Mouse (Mus musculus) heart, adult 9 months (tissue): ENCODE measurements around the gene Rapgef5.
A peak's percentile ranks its signal among the peaks of the same experiment; 100 is the strongest.

Experiments
- DNase-seq, 2 experiments: peaks; one replicate each; pipeline ENCODE4 v3.0.0; 2022; ENCODE audit warnings: low spot score in 2 of 2

The Rapgef5 gene

DNA sequence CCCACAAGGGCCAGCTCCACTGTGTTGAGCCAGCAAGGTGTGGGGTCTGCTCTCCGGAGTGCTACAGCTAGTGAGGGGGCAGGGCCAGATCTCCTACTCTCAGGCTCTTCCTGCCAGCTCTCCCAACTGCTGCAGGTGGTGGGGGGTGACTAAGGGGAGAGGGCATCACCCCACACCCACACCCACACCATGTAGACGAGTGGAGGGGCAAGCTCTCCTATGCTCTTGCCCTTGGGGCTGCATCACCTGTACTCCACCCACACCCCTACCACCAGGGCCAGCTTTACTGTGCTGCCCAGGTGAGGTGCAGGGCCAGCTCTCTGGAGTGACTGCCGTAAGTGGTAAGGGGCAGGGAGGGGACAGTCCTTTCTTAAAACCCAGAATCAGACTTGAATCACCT is 89.7 kb downstream of the Rapgef5 start:
- no peak for DNase-seq

DNA sequence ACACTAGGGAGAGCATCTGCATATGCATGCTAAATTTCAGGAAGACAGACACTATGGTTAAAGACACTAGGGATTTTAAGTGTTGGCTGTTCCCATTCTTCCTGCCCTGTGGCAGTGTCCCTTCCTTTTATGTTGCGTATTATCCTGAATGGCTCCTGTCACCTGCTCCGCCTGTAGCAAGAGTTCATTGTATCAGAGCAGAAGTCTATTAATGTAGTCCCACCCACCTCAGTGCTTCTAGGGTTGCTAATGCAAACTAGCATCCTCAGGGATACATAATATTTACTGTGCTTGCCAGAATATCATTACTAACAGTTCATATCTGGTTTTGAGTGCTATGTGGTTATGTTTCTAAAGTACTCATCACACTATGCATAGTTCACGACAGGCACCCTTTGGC is 96.4 kb downstream of the Rapgef5 start:
- no peak for DNase-seq

DNA sequence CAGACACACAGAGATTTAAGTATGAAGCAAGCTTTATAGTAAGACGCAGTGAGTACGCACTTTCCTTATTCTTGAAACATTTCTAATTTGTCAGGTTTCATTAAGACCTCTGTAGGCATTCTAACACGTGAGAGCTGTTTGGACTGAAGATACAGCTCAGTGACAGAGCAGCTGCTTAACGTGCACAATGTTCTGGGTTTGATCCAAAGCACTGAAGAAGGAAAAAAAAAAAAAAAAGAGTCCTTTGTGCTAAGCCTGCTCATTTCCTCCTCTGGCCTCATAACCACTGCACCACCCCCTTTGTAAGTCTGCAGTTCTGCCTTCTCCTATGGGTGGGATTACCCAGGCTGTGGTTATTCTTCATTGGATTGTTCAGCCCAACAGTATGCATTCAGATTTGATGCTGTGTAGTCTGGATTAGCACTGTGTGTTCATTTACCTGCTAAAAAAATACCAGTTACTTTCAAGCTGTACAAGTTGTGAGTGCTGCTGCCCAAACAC is 103.3 kb downstream of the Rapgef5 start:
- no peak for DNase-seq

GRCm38 (mm10) chr12:117622972-117623371 is 106.7 kb downstream of the Rapgef5 start:
- DNase-seq: no peak

GRCm38 (mm10) chr12:117627311-117627710 is 111.0 kb downstream of the Rapgef5 start:
- DNase-seq: peak in 1 of 2 experiments; percentile 41

GRCm38 (mm10) chr12:117628321-117629093 is 112.2 kb downstream of the Rapgef5 start:
- DNase-seq: no peak

DNA sequence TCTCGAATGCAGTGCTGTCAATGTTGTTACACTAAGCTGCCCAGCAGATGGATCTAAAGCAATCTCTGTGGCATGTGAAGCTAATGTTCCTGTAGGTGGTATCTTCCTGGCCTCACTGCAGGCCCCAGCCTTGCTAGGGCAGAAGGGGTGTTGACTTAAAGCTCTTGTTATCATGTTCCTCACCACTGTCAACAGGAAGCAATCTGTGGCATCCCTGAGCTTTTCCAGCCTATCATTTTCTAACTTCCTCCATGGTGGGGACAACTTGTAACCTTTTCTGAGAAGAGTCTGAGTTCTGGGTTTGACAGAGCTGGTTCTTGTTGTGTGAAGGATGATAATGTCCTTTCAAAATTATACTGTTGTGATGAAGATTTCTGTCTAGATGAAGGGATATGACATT is 115.9 kb downstream of the Rapgef5 start:
- DNase-seq: no peak

GRCm38 (mm10) chr12:117636139-117636772 is 120.0 kb downstream of the Rapgef5 start:
- no peak for DNase-seq

DNA sequence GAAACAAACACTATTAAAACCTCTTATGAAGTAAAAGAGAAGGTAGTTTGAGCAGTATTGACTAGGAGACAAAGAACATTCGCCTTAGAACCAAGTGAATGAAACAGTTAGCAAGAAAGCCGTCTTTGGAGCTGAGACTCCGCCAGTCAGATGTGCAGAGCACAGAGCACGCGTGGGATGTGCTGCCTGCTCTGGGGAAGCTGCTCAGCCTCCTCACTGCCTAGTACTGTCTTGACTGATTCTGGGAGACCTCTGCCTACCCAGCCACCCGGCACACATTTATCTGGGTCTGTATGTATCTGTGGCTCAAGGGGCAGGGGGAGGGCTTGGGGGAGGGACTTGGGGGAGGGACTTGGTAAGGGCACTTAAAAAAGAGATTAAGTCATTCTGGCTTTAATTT is 120.7 kb downstream of the Rapgef5 start:
- DNase-seq: no peak

DNA sequence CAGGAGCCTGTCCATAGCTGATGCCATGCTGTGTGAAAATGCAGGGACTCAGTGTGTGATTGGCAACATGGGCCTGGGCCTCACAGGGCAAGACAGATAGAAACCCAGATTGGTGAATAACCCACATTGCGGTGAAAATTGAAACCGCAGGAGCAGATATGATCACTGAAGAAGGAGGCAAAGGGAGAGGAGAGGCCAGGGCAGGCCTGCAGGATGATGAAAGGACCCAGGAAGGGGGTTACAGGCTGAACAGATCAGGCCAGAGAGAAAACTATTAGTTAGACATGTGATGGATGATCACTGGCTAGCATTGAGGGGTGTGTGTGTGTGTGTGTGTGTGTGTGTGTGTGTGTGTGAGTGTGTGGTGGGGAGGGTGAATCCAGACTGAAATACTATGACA is 122.6 kb downstream of the Rapgef5 start:
- DNase-seq: no peak

DNA sequence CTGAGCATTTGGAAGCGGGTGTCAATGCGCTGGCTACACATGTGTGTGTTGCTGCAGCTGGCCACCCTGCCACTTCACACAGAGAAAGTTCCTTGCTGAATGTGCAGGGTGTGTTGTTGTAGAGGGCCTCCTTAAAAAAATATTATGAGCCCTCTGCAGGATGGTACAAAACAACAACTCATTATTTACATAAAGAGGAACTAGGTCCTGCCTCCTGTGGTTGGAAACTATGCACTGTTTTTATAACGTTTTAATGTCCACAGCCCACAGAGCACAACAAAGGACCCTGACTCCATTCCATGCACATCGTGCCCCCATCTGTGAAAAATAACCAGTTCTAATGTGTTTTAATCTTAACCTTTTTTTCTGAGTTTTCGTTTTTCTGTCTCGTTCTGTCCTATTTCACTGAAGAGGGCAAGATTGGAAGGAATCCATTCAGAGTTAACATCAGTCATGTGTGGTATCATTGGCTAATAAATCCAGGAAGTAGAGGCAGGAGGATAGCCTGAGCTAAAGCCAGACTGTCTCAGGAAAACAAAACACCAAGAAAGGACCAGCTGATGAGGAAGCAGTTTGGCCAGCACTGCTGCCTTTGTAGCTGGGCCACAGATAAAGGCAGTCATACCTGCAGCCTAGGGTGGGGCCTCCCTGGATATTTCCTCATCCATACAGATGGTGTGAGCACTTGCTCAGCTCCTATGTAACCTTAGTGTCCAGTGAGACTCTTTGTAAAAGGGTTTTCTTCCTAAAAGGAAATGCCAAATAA is 123.3 kb downstream of the Rapgef5 start:
- DNase-seq: no peak

- DNase-seq: no peak
These were observed 126.2 kb downstream of the Rapgef5 start for GRCm38 (mm10) chr12:117642512-117642911.

DNA sequence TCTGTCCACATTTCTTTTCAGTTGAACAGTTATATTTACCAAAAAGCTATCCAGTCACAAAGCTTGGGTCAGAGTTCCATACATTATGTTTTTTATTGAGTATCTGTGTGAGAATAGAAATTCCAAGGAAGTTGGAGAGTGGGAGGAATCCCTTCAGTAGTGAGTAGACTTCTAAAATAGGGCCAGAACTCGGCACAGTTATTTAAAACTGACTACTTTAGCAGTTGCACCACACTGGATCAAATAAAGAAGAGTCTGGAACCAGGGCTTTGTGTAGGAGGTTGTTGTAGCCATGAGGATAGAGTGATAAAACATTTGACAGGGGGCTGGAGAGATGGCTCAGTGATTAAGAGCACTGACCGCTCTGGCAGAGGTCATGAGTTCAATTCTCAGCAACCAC is 129.5 kb downstream of the Rapgef5 start:
- no peak for DNase-seq

DNA sequence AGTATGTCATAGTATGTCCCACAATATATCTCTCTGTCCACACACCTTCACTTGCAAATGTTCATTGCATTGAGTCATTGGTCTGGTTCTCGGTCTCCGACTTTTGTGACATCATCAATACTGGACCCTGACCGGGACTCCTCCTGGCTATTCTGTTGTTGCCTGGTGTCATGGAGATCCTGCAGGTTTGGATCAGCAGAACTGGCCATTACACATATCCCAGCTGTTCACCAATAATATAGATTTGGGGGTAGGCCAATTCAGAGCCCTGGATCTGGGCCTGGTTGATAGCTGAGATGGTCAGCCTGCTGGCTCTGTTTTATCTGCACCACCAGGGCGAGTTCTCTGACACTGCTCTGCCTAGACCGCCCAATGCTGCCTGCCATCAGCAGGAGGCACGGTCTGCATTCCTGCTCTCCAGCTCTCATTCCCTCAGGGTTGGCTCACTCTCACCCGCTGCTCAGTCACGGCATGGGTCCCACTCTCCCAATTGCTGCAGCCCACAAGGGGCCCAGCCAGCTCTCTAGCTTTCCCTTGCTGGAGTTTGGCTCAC is 137.7 kb downstream of the Rapgef5 start:
- no peak for DNase-seq

- peak in 1 of 2 experiments; percentile 54 for DNase-seq
These were observed 140.7 kb downstream of the Rapgef5 start for GRCm38 (mm10) chr12:117656935-117657334.

DNA sequence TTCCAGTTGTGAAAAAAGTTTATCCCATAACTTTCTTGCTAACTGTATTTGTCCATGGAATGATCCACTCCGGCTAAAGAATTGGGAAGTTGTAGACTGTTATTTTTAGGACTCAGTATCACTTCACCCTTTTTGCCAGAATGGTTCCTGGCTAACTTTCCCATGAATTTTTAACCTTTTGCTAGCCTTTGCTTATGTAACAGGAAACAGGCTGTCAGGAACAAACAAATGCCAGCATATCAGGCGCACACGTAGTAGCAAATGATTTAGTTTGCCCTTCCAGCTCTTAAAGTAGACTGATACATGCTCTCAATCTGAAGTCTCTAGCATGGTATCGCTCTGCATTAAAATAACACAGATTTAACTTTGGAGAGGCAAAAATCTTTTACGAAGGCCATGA is 141.5 kb downstream of the Rapgef5 start:
- DNase-seq: peak; percentile 73 to 82

DNA sequence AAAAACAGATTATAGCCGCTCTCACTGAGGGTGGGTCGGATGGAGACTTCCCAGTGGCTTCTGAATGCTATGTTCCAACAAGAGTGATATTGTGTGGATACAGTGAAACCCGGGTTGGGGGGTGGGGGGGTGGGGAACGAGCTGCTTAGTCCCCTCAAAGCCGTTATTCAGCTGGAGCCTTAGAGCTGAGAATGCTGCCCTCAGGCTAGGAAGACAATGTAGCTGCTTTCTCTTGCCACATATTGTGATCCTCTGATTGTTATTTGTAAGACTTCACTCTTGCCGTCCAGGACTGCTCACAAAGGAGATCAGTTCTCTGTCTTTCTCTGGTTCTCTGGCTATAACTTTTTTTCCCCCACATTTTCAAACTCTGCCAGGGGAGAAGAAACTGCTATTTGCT is 142.5 kb downstream of the Rapgef5 start:
- DNase-seq: no peak

- no peak for DNase-seq
These were observed 144.1 kb downstream of the Rapgef5 start for GRCm38 (mm10) chr12:117660361-117660760.

GRCm38 (mm10) chr12:117661871-117662270 is 145.6 kb downstream of the Rapgef5 start:
- DNase-seq: no peak

- DNase-seq: peak; percentile 77 to 91
These were observed 147.4 kb downstream of the Rapgef5 start for GRCm38 (mm10) chr12:117663637-117664036.

DNA sequence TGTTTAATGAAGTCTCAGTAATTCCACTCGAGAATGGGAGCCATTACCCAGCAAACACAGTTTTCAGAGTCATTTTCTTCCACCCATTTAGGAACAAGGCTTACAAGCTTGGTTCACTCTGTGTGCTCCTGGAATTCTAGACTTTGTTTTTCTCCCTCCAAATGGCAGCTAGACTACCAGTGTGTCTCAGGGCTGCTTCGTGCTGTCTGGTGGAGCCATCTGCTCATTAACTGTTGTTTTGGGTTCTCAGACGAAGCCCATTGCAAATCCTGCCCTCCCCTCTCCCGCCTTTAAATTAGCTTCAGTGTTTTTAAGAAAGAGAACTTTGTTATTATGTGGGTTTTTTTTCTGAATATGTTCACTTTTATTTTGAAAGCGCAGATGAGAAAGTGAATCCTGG is 148.4 kb downstream of the Rapgef5 start:
- DNase-seq: no peak

GRCm38 (mm10) chr12:117666391-117666790 is 150.1 kb downstream of the Rapgef5 start:
- DNase-seq: no peak
